Mouse (Mus musculus): Measurements from ENCODE around the gene Trib3. TPM values are rescaled to one million over a fixed set of nuclear protein-coding genes. Genes with fewer than 3 reads are reported as not detected.

Gene Trib3
- polyA plus RNA-seq, 1 experiment from 2014 or later = 1.7 TPM

GRCm38 (mm10) chr2:152344361-152344760, 529 bp upstream of the Trib3 start:
- no peak overlapping the region for H3K9ac ChIP-seq (replicated peaks; ENCODE audit: low read length)
- 15% methylated on average over 10 of the region's 10 CpGs for WGBS
- peak overlapping the region; percentile 43 for H3K4me3 ChIP-seq (ENCODE audit: low read depth, low read length)
- ATAC-seq (replicated peaks; ENCODE audit: insufficient number of reproducible peaks, low FRiP score, low TSS enrichment, low read depth) = no peak
- H3K4me2 ChIP-seq (ENCODE audit: low read depth, low read length) = peak overlapping the region; percentile 78
- no peaks in the 10 kb centered on the region for H3K9me3 ChIP-seq (replicated peaks; ENCODE audit: control insufficient read depth, low read length)
- no peak for DNase-seq (ENCODE audit: low spot score)
- H3K4me1 ChIP-seq (ENCODE audit: control insufficient read depth, insufficient read depth, low read length) = no peaks in the 10 kb centered on the region
- H3K27me3 ChIP-seq (ENCODE audit: control insufficient read depth, insufficient read depth, low read length) = no peaks in the 10 kb centered on the region
- no peak overlapping the region for H3K27ac ChIP-seq (replicated peaks; ENCODE audit: low read depth, low read length)
- H3K36me3 ChIP-seq (replicated peaks; ENCODE audit: control insufficient read depth, insufficient read depth, low read depth, low read length) = no peaks in the 10 kb centered on the region

GRCm38 (mm10) chr2:152339631-152340179, 4.1 kb downstream of the Trib3 start:
- DNase-seq (ENCODE audit: low spot score) (no peak), ATAC-seq (replicated peaks; ENCODE audit: insufficient number of reproducible peaks, low FRiP score, low TSS enrichment, low read depth) (no peak)
- H3K9ac ChIP-seq (replicated peaks; ENCODE audit: low read length) = no peak overlapping the region
- H3K4me2 ChIP-seq (ENCODE audit: low read depth, low read length) = no peak overlapping the region
- H3K36me3 ChIP-seq (replicated peaks; ENCODE audit: control insufficient read depth, insufficient read depth, low read depth, low read length) = no peaks in the 10 kb centered on the region
- H3K4me3 ChIP-seq (ENCODE audit: low read depth, low read length) = no peak overlapping the region
- no peaks in the 10 kb centered on the region for H3K9me3 ChIP-seq (replicated peaks; ENCODE audit: control insufficient read depth, low read length)
- WGBS = 84% methylated on average over 22 of the region's 22 CpGs
- H3K4me1 ChIP-seq (ENCODE audit: control insufficient read depth, insufficient read depth, low read length) = no peaks in the 10 kb centered on the region
- no peaks in the 10 kb centered on the region for H3K27me3 ChIP-seq (ENCODE audit: control insufficient read depth, insufficient read depth, low read length)
- no peak overlapping the region for H3K27ac ChIP-seq (replicated peaks; ENCODE audit: low read depth, low read length)

- no peak for ATAC-seq (replicated peaks; ENCODE audit: insufficient number of reproducible peaks, low FRiP score, low TSS enrichment, low read depth)
- 72% methylated on average over 13 of the region's 13 CpGs for WGBS
- no peak overlapping the region for H3K9ac ChIP-seq (replicated peaks; ENCODE audit: low read length)
- no peak overlapping the region for H3K4me2 ChIP-seq (ENCODE audit: low read depth, low read length)
- DNase-seq (ENCODE audit: low spot score) = no peak
- H3K36me3 ChIP-seq (replicated peaks; ENCODE audit: control insufficient read depth, insufficient read depth, low read depth, low read length) = no peaks in the 10 kb centered on the region
- no peak overlapping the region for H3K27ac ChIP-seq (replicated peaks; ENCODE audit: low read depth, low read length)
- no peaks in the 10 kb centered on the region for H3K27me3 ChIP-seq (ENCODE audit: control insufficient read depth, insufficient read depth, low read length)
- no peaks in the 10 kb centered on the region for H3K9me3 ChIP-seq (replicated peaks; ENCODE audit: control insufficient read depth, low read length)
- no peak overlapping the region for H3K4me3 ChIP-seq (ENCODE audit: low read depth, low read length)
- H3K4me1 ChIP-seq (ENCODE audit: control insufficient read depth, insufficient read depth, low read length) = no peaks in the 10 kb centered on the region
These were observed 5.5 kb downstream of the Trib3 start for GRCm38 (mm10) chr2:152338319-152338718.

- Histone ChIP-seq H3K27me3 (ENCODE audit: control insufficient read depth, insufficient read depth, low read length) (no peaks in the 10 kb centered on the region), H3K9ac (replicated peaks; ENCODE audit: low read length) (no peak overlapping the region), H3K36me3 (replicated peaks; ENCODE audit: control insufficient read depth, insufficient read depth, low read depth, low read length) (no peaks in the 10 kb centered on the region), H3K27ac (replicated peaks; ENCODE audit: low read depth, low read length) (no peak overlapping the region), H3K4me3 (ENCODE audit: low read depth, low read length) (no peak overlapping the region), H3K9me3 (replicated peaks; ENCODE audit: control insufficient read depth, low read length) (no peaks in the 10 kb centered on the region), H3K4me2 (ENCODE audit: low read depth, low read length) (no peak overlapping the region), H3K4me1 (ENCODE audit: control insufficient read depth, insufficient read depth, low read length) (no peaks in the 10 kb centered on the region)
- DNase-seq (ENCODE audit: low spot score) (no peak), ATAC-seq (replicated peaks; ENCODE audit: insufficient number of reproducible peaks, low FRiP score, low TSS enrichment, low read depth) (no peak)
- WGBS = 87% methylated on average over 11 of the region's 11 CpGs
These were observed 6.1 kb downstream of the Trib3 start for GRCm38 (mm10) chr2:152337591-152338212.

GRCm38 (mm10) chr2:152336856-152337255, 7.0 kb downstream of the Trib3 start:
- 81% methylated on average over 1 of the region's 1 CpGs for WGBS

GRCm38 (mm10) chr2:152335289-152335820, 8.5 kb downstream of the Trib3 start:
- Histone ChIP-seq H3K4me3 (ENCODE audit: low read depth, low read length) (no peak overlapping the region), H3K36me3 (replicated peaks; ENCODE audit: control insufficient read depth, insufficient read depth, low read depth, low read length) (no peaks in the 10 kb centered on the region), H3K9me3 (replicated peaks; ENCODE audit: control insufficient read depth, low read length) (no peaks in the 10 kb centered on the region), H3K27me3 (ENCODE audit: control insufficient read depth, insufficient read depth, low read length) (no peaks in the 10 kb centered on the region), H3K9ac (replicated peaks; ENCODE audit: low read length) (no peak overlapping the region), H3K4me1 (ENCODE audit: control insufficient read depth, insufficient read depth, low read length) (peaks cover 2% of the 10 kb centered on the region; the same call in 1 of the 2 replicates), H3K4me2 (ENCODE audit: low read depth, low read length) (no peak overlapping the region), H3K27ac (replicated peaks; ENCODE audit: low read depth, low read length) (no peak overlapping the region)
- 42% methylated on average over 11 of the region's 11 CpGs for WGBS
- DNase-seq (ENCODE audit: low spot score) (no peak), ATAC-seq (replicated peaks; ENCODE audit: insufficient number of reproducible peaks, low FRiP score, low TSS enrichment, low read depth) (no peak)

More at GRCm38 (mm10) chr2:152336856-152337255, 7.0 kb downstream of the Trib3 start:
- Histone ChIP-seq H3K27ac (replicated peaks; ENCODE audit: low read depth, low read length) (no peak overlapping the region), H3K36me3 (replicated peaks; ENCODE audit: control insufficient read depth, insufficient read depth, low read depth, low read length) (no peaks in the 10 kb centered on the region), H3K4me1 (ENCODE audit: control insufficient read depth, insufficient read depth, low read length) (no peaks in the 10 kb centered on the region), H3K27me3 (ENCODE audit: control insufficient read depth, insufficient read depth, low read length) (no peaks in the 10 kb centered on the region), H3K9ac (replicated peaks; ENCODE audit: low read length) (no peak overlapping the region), H3K4me2 (ENCODE audit: low read depth, low read length) (no peak overlapping the region), H3K4me3 (ENCODE audit: low read depth, low read length) (no peak overlapping the region), H3K9me3 (replicated peaks; ENCODE audit: control insufficient read depth, low read length) (no peaks in the 10 kb centered on the region)
- ATAC-seq (replicated peaks; ENCODE audit: insufficient number of reproducible peaks, low FRiP score, low TSS enrichment, low read depth) = no peak
- DNase-seq (ENCODE audit: low spot score) = no peak

- Histone ChIP-seq H3K4me2 (ENCODE audit: low read depth, low read length) (no peak overlapping the region), H3K9me3 (replicated peaks; ENCODE audit: control insufficient read depth, low read length) (no peaks in the 10 kb centered on the region), H3K4me1 (ENCODE audit: control insufficient read depth, insufficient read depth, low read length) (peaks cover 2% of the 10 kb centered on the region; the same call in 1 of the 2 replicates), H3K4me3 (ENCODE audit: low read depth, low read length) (no peak overlapping the region), H3K36me3 (replicated peaks; ENCODE audit: control insufficient read depth, insufficient read depth, low read depth, low read length) (no peaks in the 10 kb centered on the region; the same call in 1 of the 2 replicates), H3K27me3 (ENCODE audit: control insufficient read depth, insufficient read depth, low read length) (no peaks in the 10 kb centered on the region), H3K9ac (replicated peaks; ENCODE audit: low read length) (no peak overlapping the region), H3K27ac (replicated peaks; ENCODE audit: low read depth, low read length) (no peak overlapping the region)
- 77% methylated on average over 4 of the region's 4 CpGs for WGBS
- DNase-seq (ENCODE audit: low spot score) = no peak
- no peak for ATAC-seq (replicated peaks; ENCODE audit: insufficient number of reproducible peaks, low FRiP score, low TSS enrichment, low read depth)
These were observed 10.4 kb downstream of the Trib3 start for GRCm38 (mm10) chr2:152333345-152334006.
